Mouse (Mus musculus): Measurements from ENCODE around the gene Kcnma1. TPM values are rescaled to one million over a fixed set of nuclear protein-coding genes. Genes with fewer than 3 reads are reported as not detected.

Gene Kcnma1
- polyA plus RNA-seq, 1 experiment from 2014 or later, result 0.38 TPM

GRCm38 (mm10) chr14:23570251-23570650 lies 444.0 kb downstream of the Kcnma1 start:
- Histone ChIP-seq H3K4me3 (ENCODE audit: low read length) (no peak overlapping the region), H3K4me2 (ENCODE audit: low read depth, low read length) (no peak overlapping the region), H3K4me1 (ENCODE audit: control insufficient read depth, insufficient read depth, low read length) (no peaks in the 10 kb centered on the region), H3K27ac (ENCODE audit: low read length) (no peak overlapping the region), H3K9me3 (replicated peaks; ENCODE audit: control insufficient read depth, low read length) (no peaks in the 10 kb centered on the region), H3K27me3 (ENCODE audit: control insufficient read depth, insufficient read depth, low read length) (peaks cover 7% of the 10 kb centered on the region), H3K36me3 (ENCODE audit: control insufficient read depth, insufficient read depth) (no peaks in the 10 kb centered on the region), H3K9ac (ENCODE audit: low read length) (no peak overlapping the region)
- WGBS, result 56% methylated on average over 1 of the region's 1 CpGs
- no peak for ATAC-seq (replicated peaks; ENCODE audit: extremely low read depth, insufficient read depth, low FRiP score)

GRCm38 (mm10) chr14:23565931-23566330 lies 448.4 kb downstream of the Kcnma1 start:
- H3K9me3 ChIP-seq (replicated peaks; ENCODE audit: control insufficient read depth, low read length), result no peaks in the 10 kb centered on the region
- no peaks in the 10 kb centered on the region for H3K36me3 ChIP-seq (ENCODE audit: control insufficient read depth, insufficient read depth)
- no peak overlapping the region for H3K4me3 ChIP-seq (ENCODE audit: low read length)
- no peak overlapping the region for H3K4me2 ChIP-seq (ENCODE audit: low read depth, low read length)
- no peak overlapping the region for H3K27ac ChIP-seq (ENCODE audit: low read length)
- no peaks in the 10 kb centered on the region; the same call in 1 of the 2 replicates for H3K27me3 ChIP-seq (ENCODE audit: control insufficient read depth, insufficient read depth, low read length)
- H3K4me1 ChIP-seq (ENCODE audit: control insufficient read depth, insufficient read depth, low read length), result no peaks in the 10 kb centered on the region
- no peak for ATAC-seq (replicated peaks; ENCODE audit: extremely low read depth, insufficient read depth, low FRiP score)
- H3K9ac ChIP-seq (ENCODE audit: low read length), result no peak overlapping the region
- 84% methylated on average over 3 of the region's 3 CpGs for WGBS

- no peak for ATAC-seq (replicated peaks; ENCODE audit: extremely low read depth, insufficient read depth, low FRiP score)
- Histone ChIP-seq H3K9ac (ENCODE audit: low read length) (no peak overlapping the region), H3K4me1 (ENCODE audit: control insufficient read depth, insufficient read depth, low read length) (no peaks in the 10 kb centered on the region), H3K27ac (ENCODE audit: low read length) (no peak overlapping the region), H3K36me3 (ENCODE audit: control insufficient read depth, insufficient read depth) (no peaks in the 10 kb centered on the region), H3K4me3 (ENCODE audit: low read length) (no peak overlapping the region), H3K9me3 (replicated peaks; ENCODE audit: control insufficient read depth, low read length) (no peaks in the 10 kb centered on the region), H3K27me3 (ENCODE audit: control insufficient read depth, insufficient read depth, low read length) (no peaks in the 10 kb centered on the region; the same call in 1 of the 2 replicates), H3K4me2 (ENCODE audit: low read depth, low read length) (no peak overlapping the region)
- WGBS, result 79% methylated on average over 7 of the region's 7 CpGs
Observed at GRCm38 (mm10) chr14:23564474-23564873, 449.8 kb downstream of the Kcnma1 start.

GRCm38 (mm10) chr14:23563180-23563579 lies 451.1 kb downstream of the Kcnma1 start:
- no peak overlapping the region for H3K4me2 ChIP-seq (ENCODE audit: low read depth, low read length)
- no peaks in the 10 kb centered on the region for H3K9me3 ChIP-seq (replicated peaks; ENCODE audit: control insufficient read depth, low read length)
- ATAC-seq (replicated peaks; ENCODE audit: extremely low read depth, insufficient read depth, low FRiP score), result no peak
- no peak overlapping the region for H3K4me3 ChIP-seq (ENCODE audit: low read length)
- no peak overlapping the region for H3K9ac ChIP-seq (ENCODE audit: low read length)
- no peaks in the 10 kb centered on the region for H3K27me3 ChIP-seq (ENCODE audit: control insufficient read depth, insufficient read depth, low read length)
- H3K4me1 ChIP-seq (ENCODE audit: control insufficient read depth, insufficient read depth, low read length), result no peaks in the 10 kb centered on the region
- no peak overlapping the region for H3K27ac ChIP-seq (ENCODE audit: low read length)
- H3K36me3 ChIP-seq (ENCODE audit: control insufficient read depth, insufficient read depth), result no peaks in the 10 kb centered on the region
- 74% methylated on average over 2 of the region's 2 CpGs for WGBS

GRCm38 (mm10) chr14:23555647-23556046 lies 458.6 kb downstream of the Kcnma1 start:
- 76% methylated on average over 2 of the region's 2 CpGs for WGBS
- Histone ChIP-seq H3K27me3 (ENCODE audit: control insufficient read depth, insufficient read depth, low read length) (no peaks in the 10 kb centered on the region), H3K4me1 (ENCODE audit: control insufficient read depth, insufficient read depth, low read length) (no peaks in the 10 kb centered on the region), H3K4me2 (ENCODE audit: low read depth, low read length) (no peak overlapping the region), H3K9me3 (replicated peaks; ENCODE audit: control insufficient read depth, low read length) (no peaks in the 10 kb centered on the region), H3K36me3 (ENCODE audit: control insufficient read depth, insufficient read depth) (no peaks in the 10 kb centered on the region), H3K27ac (ENCODE audit: low read length) (no peak overlapping the region), H3K9ac (ENCODE audit: low read length) (no peak overlapping the region), H3K4me3 (ENCODE audit: low read length) (no peak overlapping the region)
- ATAC-seq (replicated peaks; ENCODE audit: extremely low read depth, insufficient read depth, low FRiP score), result no peak

GRCm38 (mm10) chr14:23552252-23552974 lies 461.9 kb downstream of the Kcnma1 start:
- ATAC-seq (replicated peaks; ENCODE audit: extremely low read depth, insufficient read depth, low FRiP score), result no peak

GRCm38 (mm10) chr14:23550467-23550866 lies 463.8 kb downstream of the Kcnma1 start:
- no peaks in the 10 kb centered on the region for H3K9me3 ChIP-seq (replicated peaks; ENCODE audit: control insufficient read depth, low read length)
- 73% methylated on average over 3 of the region's 3 CpGs for WGBS
- no peak overlapping the region for H3K4me3 ChIP-seq (ENCODE audit: low read length)
- no peaks in the 10 kb centered on the region for H3K36me3 ChIP-seq (ENCODE audit: control insufficient read depth, insufficient read depth)
- no peak overlapping the region for H3K27ac ChIP-seq (ENCODE audit: low read length)
- H3K4me2 ChIP-seq (ENCODE audit: low read depth, low read length), result no peak overlapping the region
- no peak for ATAC-seq (replicated peaks; ENCODE audit: extremely low read depth, insufficient read depth, low FRiP score)
- H3K4me1 ChIP-seq (ENCODE audit: control insufficient read depth, insufficient read depth, low read length), result no peaks in the 10 kb centered on the region
- H3K27me3 ChIP-seq (ENCODE audit: control insufficient read depth, insufficient read depth, low read length), result no peaks in the 10 kb centered on the region
- H3K9ac ChIP-seq (ENCODE audit: low read length), result no peak overlapping the region

More at GRCm38 (mm10) chr14:23552252-23552974, 461.9 kb downstream of the Kcnma1 start:
- H3K4me2 ChIP-seq (ENCODE audit: low read depth, low read length), result no peak overlapping the region
- no peak overlapping the region for H3K4me3 ChIP-seq (ENCODE audit: low read length)
- H3K9ac ChIP-seq (ENCODE audit: low read length), result no peak overlapping the region
- H3K27me3 ChIP-seq (ENCODE audit: control insufficient read depth, insufficient read depth, low read length), result no peaks in the 10 kb centered on the region
- H3K36me3 ChIP-seq (ENCODE audit: control insufficient read depth, insufficient read depth), result no peaks in the 10 kb centered on the region
- no peaks in the 10 kb centered on the region for H3K9me3 ChIP-seq (replicated peaks; ENCODE audit: control insufficient read depth, low read length)
- H3K4me1 ChIP-seq (ENCODE audit: control insufficient read depth, insufficient read depth, low read length), result no peaks in the 10 kb centered on the region
- H3K27ac ChIP-seq (ENCODE audit: low read length), result no peak overlapping the region
- WGBS, result 45% methylated on average over 5 of the region's 5 CpGs

GRCm38 (mm10) chr14:23542131-23542530 lies 472.2 kb downstream of the Kcnma1 start:
- Histone ChIP-seq H3K9me3 (replicated peaks; ENCODE audit: control insufficient read depth, low read length) (peaks cover 2% of the 10 kb centered on the region; the same call in 1 of the 2 replicates), H3K4me3 (ENCODE audit: low read length) (no peak overlapping the region), H3K27me3 (ENCODE audit: control insufficient read depth, insufficient read depth, low read length) (no peaks in the 10 kb centered on the region), H3K36me3 (ENCODE audit: control insufficient read depth, insufficient read depth) (no peaks in the 10 kb centered on the region), H3K9ac (ENCODE audit: low read length) (no peak overlapping the region), H3K4me2 (ENCODE audit: low read depth, low read length) (no peak overlapping the region), H3K4me1 (ENCODE audit: control insufficient read depth, insufficient read depth, low read length) (no peaks in the 10 kb centered on the region), H3K27ac (ENCODE audit: low read length) (no peak overlapping the region)
- ATAC-seq (replicated peaks; ENCODE audit: extremely low read depth, insufficient read depth, low FRiP score), result no peak
- WGBS, result 72% methylated on average over 6 of the region's 6 CpGs

- Histone ChIP-seq H3K36me3 (ENCODE audit: control insufficient read depth, insufficient read depth) (no peaks in the 10 kb centered on the region), H3K4me1 (ENCODE audit: control insufficient read depth, insufficient read depth, low read length) (no peaks in the 10 kb centered on the region), H3K27ac (ENCODE audit: low read length) (no peak overlapping the region), H3K4me3 (ENCODE audit: low read length) (no peak overlapping the region), H3K27me3 (ENCODE audit: control insufficient read depth, insufficient read depth, low read length) (no peaks in the 10 kb centered on the region), H3K4me2 (ENCODE audit: low read depth, low read length) (no peak overlapping the region), H3K9me3 (replicated peaks; ENCODE audit: control insufficient read depth, low read length) (peaks cover 4% of the 10 kb centered on the region; the same call in 1 of the 2 replicates), H3K9ac (ENCODE audit: low read length) (no peak overlapping the region)
- ATAC-seq (replicated peaks; ENCODE audit: extremely low read depth, insufficient read depth, low FRiP score), result no peak
- WGBS, result 75% methylated on average over 3 of the region's 3 CpGs
Observed at GRCm38 (mm10) chr14:23539621-23540020, 474.7 kb downstream of the Kcnma1 start.
